Mouse (Mus musculus): ENCODE measurements around the gene Lrrc36.
A peak's percentile ranks its signal among the peaks of the same experiment; 100 is the strongest.

DNA sequence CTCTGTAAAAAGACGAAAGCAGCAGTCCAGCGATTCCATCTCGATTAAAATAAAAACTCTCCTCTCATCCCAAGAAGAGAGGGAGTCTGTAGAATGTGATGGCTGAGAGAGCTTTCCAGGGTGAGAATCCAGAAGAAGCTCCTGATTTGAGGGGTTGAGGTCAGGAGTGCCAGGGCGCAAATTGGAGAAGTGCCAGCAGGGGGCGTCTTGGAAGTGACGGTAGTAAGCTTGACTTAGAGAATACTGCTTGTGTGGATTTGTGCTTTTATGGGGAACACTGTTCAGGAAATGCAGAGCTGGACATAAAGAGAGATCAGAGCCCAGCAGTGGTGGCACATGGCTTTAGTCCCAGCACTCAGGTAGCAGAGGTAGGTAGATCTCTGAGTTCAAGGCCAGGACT lies 28.1 kb downstream of the Lrrc36 start:
- TF ChIP-seq CTCF (IDR thresholded peaks at IDR 0.05; ENCODE audit: extremely low read depth, insufficient read length, insufficient replicate concordance, low read depth, low read length) (peak; percentile 56; the same call in 1 of the 2 replicates), POLR2A (IDR thresholded peaks at IDR 0.05; ENCODE audit: low read depth, low read length) (no peak)
